Mouse (Mus musculus) ES-Bruce4 (cell line): Measurements from ENCODE around the gene Cnpy1.

ENCODE experiments used
- CTCF ChIP-seq: IDR thresholded peaks from one replicate; pipeline ENCODE4 v1.8.1; 2011; ENCODE audit warnings: low read depth, low read length
- POLR2A ChIP-seq: IDR thresholded peaks from one replicate; pipeline ENCODE4 v1.8.1; 2011; ENCODE audit warnings: low read length; ENCODE audit not compliant: insufficient read depth

DNA sequence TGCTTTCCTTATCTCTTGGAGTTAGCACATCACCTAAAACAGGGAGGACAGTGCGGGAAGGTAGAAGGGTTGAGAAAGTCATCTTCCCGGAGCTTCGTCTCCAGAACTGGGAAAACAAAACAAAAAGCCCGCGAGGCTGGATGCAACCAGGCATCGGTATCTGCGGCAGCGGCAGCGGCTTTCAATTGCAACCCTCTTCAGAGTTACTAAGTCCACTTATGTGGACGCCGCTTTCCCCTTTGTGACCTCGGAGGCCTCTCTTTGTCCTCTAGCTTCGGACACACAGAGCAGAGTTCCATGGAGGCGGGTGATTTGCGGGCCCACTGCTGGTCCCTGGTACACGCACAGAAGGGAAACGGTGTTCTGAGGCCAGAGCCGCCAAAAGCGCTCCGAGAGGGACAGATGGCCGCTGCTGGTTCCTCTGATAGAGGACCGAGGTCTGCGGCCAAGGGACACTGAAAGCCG lies 83.6 kb downstream of the Cnpy1 start:
- TF ChIP-seq CTCF (no peak), POLR2A (no peak)
